Mouse (Mus musculus) CD8-positive naive resting alpha-beta T cell, adult 57 days (primary cell): ENCODE data around the gene Sult3a1. TPM values are rescaled to one million over a fixed set of nuclear protein-coding genes. Genes with fewer than 3 reads are reported as not detected.

Experiments
- total RNA-seq: library from RNA; stranded (reverse); gene quantifications from one replicate; pipeline ENCODE4 v1.2.4, GENCODE M21; 2023

The Sult3a1 gene
- total RNA-seq, result not detected

DNA sequence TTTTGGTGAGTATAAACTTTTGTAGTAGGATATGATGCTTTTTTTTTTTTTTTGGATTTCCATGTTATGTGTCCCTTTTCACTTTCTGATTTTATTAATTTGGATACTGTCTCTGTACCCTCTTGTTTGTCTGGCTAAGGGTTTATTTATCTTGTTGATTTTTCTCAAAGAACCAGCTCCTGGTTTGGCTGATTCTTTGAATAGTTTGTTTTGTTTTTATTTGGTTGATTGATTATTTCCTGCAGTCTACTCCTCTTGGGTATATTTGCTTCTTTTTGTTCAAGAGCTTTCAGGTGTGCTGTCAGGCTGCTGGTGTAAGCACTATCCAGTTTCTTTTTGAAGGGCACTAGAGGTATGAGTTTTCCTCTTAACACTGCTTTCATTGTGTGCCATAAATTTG is at the start of gene Sult3a1:
Sult3a1 (plus strand) TSS at position 301 of the 400 bp plus-strand sequence.

DNA sequence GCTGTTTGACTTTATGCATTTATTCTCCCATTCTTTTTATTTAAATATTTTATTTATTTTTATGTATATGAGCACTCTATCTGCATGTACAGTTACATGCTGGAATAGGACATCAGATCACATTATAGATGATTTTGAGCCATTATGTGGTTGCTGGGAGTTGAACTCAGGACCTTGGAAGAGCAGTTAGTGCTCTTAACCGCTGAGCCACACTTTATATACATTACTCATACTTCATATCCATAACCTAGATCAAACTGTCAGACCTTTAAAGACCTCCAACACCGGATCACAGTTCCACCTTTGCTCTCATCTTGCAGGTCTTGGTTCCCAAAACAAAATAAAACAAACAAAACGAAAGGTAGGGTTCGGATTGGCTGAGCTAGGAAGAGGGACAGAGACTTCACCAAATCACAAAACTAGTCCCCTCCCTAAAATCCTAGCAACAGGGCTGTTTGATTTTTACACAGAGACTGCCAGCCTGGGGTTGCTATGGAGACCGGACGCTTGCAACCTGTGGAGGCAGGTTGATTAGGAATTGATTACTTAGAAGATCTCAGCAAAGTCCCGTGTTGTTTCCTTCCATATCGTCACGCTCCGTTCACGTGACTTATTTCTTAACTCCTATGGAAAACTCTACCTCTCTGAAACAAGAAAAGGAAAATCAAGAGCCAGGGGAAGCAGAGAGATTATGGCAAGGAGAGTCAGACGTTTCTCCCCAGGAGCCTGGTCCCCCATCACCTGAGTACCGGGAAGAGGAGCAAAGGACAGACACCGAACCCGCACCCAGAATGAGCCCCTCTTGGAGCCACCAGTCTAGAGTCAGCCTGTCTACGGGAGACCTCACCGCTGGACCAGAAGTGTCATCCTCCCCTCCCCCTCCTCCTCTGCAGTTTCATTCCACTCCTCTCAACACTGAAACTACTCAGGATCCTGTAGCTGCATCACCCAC is 47.3 kb downstream of the Sult3a1 start, which contains the start of gene Rsph4a:
Rsph4a (plus strand) TSS at position 582 of the 952 bp plus-strand sequence.

Other genes with a start within 250 kb of the Sult3a1 start
- not detected for gene Clvs2, start 233.0 kb upstream of the Sult3a1 start, total RNA-seq
- not detected for gene Sult3a2, start 71.0 kb upstream of the Sult3a1 start, total RNA-seq
- not detected for gene Rsph4a, start 47.4 kb downstream of the Sult3a1 start, total RNA-seq
- 62.0 TPM for gene Zup1, start 93.5 kb downstream of the Sult3a1 start, total RNA-seq
- gene Rwdd1, start 161.9 kb downstream of the Sult3a1 start, total RNA-seq, result 52.4 TPM
- gene Trappc3l, start 179.9 kb downstream of the Sult3a1 start, total RNA-seq, result not detected
- gene Calhm4, start 186.6 kb downstream of the Sult3a1 start, total RNA-seq, result not detected
- gene Calhm5, start 238.8 kb downstream of the Sult3a1 start, total RNA-seq, result not detected